Mouse (Mus musculus) embryonic fibroblast, embryonic 13.5 days (primary cell): ENCODE results near the gene Atf6b. TPM values are rescaled to one million over a fixed set of nuclear protein-coding genes. Genes with fewer than 3 reads are reported as not detected.

ENCODE experiments used
- H3K27ac ChIP-seq: 2 replicates; pipeline ENCODE4 v1.5.1; 2012; ENCODE audit warnings: low read length, control low read depth, inconsistent platforms; ENCODE audit not compliant: insufficient read depth
- H3K4me1 ChIP-seq: 2 replicates; pipeline ENCODE4 v1.6.1; 2011; ENCODE audit warnings: low read length; ENCODE audit not compliant: control insufficient read depth, insufficient read depth
- H3K4me3 ChIP-seq: 2 replicates; pipeline ENCODE4 v1.5.1; 2011; ENCODE audit warnings: mild to moderate bottlenecking, control low read depth, low read length; ENCODE audit not compliant: insufficient read depth
- CTCF ChIP-seq: IDR thresholded peaks from 2 replicates; pipeline ENCODE4 v1.5.1; 2011; ENCODE audit warnings: mild to moderate bottlenecking, control low read depth, low read length, moderate library complexity, borderline replicate concordance; ENCODE audit not compliant: insufficient read depth
- POLR2A ChIP-seq: IDR thresholded peaks from 2 replicates; pipeline ENCODE4 v1.6.1; 2011; ENCODE audit warnings: low read depth, mild to moderate bottlenecking, control low read depth, low read length, moderate library complexity
- polyA plus RNA-seq: library from polyadenylated mRNA; stranded (reverse); fragments of >200 nt; gene quantifications from 2 replicates; pipeline ENCODE4 v1.2.4, GENCODE M21; 2011; ENCODE audit warnings: low read depth; ENCODE audit not compliant: missing spikeins, insufficient read length

Atf6b gene
- polyA plus RNA-seq, 1 experiment = 83.8 TPM

DNA sequence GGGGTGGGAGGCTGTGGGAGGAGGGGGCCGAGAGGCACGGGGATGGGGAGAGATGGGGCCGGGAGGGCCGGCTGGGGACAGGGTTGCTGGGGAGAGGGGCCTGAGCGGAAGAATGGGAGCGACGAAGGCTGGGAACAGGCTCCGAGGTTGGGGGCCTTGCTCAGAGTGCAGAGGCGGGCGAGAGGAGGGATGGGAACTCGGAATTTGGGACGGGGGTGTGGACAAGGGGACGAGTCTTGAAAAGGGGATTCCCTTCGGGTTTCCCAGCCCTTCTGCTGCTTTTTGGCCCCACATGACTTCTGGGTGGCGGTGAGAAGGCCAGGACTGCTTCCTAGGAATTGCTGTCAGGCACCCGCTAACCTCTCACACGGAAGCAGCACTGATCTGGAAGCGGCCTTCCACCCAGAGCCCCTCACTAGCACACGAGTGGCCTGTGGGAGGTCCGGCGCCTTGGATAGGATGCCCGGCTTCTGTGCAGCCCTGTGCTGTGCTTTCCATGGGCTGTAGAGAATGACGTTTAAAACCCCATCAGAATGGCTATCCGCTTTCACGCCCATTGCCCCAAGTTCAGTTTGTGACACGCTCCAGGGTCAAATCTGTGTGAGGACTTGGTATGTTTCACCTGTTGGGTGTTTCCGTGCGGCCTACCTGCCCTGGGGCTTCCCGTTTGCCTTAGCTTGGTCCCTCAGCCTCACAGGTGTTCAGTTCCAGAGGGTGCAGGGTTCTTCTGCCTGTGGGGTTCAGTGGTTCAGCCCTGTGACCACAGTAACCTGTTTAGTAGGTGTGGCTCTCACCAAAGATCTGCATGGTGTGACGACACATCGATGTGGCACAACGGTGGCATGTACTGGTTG is 40.5 kb upstream of the Atf6b start:
- Histone ChIP-seq H3K4me3 (peak overlapping the region; percentile 84), H3K27ac (no peak overlapping the region), H3K4me1 (peaks cover 4% of the 10 kb centered on the region; the same call in 1 of the 2 replicates)
- peak; percentile 31 for TF ChIP-seq POLR2A
- TF ChIP-seq CTCF = no peak

- H3K4me3 ChIP-seq = no peak overlapping the region
- TF ChIP-seq CTCF (no peak), POLR2A (no peak)
These were observed 38.9 kb upstream of the Atf6b start for GRCm38 (mm10) chr17:34607997-34608396.

DNA sequence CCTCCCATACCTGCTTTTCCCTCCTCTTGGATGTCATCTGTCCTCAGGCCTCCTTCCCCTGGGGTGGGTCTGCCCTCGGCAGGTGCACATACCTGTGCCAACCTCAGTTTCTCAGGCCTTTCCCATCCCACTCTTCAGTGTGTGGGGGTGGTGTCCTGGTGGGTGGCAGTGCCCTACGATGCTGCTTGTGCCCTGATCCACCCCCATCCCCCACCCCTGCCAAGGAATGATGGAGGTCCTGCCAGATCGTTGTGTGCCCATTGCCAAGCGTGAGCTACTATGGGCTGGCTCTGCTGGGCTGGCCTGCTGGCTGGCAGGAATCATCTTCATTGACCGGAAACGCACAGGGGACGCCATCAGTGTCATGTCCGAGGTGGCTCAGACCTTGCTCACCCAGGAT is 35.9 kb upstream of the Atf6b start:
- TF ChIP-seq CTCF (no peak), POLR2A (no peak)
- H3K4me1 ChIP-seq = peaks cover 4% of the 10 kb centered on the region; the same call in 1 of the 2 replicates
- no peak overlapping the region for H3K4me3 ChIP-seq
- H3K27ac ChIP-seq = no peak overlapping the region

More at GRCm38 (mm10) chr17:34607997-34608396, 38.9 kb upstream of the Atf6b start:
- peaks cover 4% of the 10 kb centered on the region; the same call in 1 of the 2 replicates for H3K4me1 ChIP-seq
- no peak overlapping the region for H3K27ac ChIP-seq

GRCm38 (mm10) chr17:34613054-34613645 is 33.8 kb upstream of the Atf6b start:
- no peak overlapping the region for H3K4me3 ChIP-seq
- H3K4me1 ChIP-seq = no peaks in the 10 kb centered on the region
- TF ChIP-seq CTCF = no peak
- TF ChIP-seq POLR2A = no peak
- no peak overlapping the region for H3K27ac ChIP-seq

- Histone ChIP-seq H3K4me3 (no peak overlapping the region), H3K27ac (no peak overlapping the region), H3K4me1 (no peaks in the 10 kb centered on the region)
- TF ChIP-seq POLR2A = no peak
- TF ChIP-seq CTCF = no peak
These were observed 33.1 kb upstream of the Atf6b start for GRCm38 (mm10) chr17:34613830-34614229.

- H3K27ac ChIP-seq = no peak within 1 kb of the TSS
- TF ChIP-seq POLR2A (no peak), CTCF (no peak)
- no peak within 1 kb of the TSS for H3K4me3 ChIP-seq
- no peaks in the 10 kb centered on the region for H3K4me1 ChIP-seq
These were observed 31.1 kb upstream of the Atf6b start, which contains the start of gene Egfl8 for GRCm38 (mm10) chr17:34615871-34616270. TSS of gene Egfl8 (minus strand) at chr17:34615971.

DNA sequence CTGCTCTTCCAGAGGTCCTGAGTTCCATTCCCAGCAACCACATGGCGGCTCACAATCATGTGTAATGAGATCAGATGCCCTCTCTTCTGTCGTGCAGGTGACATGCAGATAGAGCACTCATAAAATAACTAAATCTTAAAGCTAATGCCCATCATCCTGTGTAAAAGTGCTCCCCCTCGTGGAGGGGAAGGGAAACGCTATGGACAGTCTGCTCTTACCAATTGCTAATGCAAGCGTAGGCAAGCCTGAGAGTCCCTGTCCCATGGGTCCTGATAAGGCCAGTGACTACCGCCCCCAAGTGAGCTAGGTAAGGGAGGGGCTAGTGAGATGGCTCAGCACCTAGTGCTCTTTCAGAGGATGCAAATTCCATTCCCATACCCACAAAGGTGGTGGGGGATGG is 27.9 kb upstream of the Atf6b start:
- no peak for TF ChIP-seq POLR2A
- TF ChIP-seq CTCF = peak; percentile 57; the same call in 1 of the 2 replicates
- Histone ChIP-seq H3K4me1 (no peaks in the 10 kb centered on the region), H3K4me3 (no peak overlapping the region), H3K27ac (no peak overlapping the region)

DNA sequence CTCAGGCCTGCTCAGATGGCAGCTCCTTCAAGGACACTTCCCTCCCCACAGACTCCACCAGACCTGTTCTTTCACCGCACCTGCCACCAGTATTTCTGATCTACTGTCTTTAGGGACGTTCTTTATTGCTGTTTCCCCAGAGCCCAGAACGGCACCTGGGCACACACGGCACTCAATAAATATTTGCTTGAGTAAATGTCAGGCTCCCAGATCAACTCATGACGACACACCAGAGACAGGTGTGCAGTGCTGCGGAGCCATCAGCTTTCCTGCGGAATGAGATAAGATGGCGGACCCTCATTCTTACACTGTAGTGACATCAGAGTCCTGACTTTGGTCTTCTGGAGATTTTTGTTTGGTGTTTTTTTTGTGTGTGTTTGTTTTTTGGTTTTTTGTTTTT is 25.9 kb upstream of the Atf6b start:
- H3K27ac ChIP-seq = no peak overlapping the region
- H3K4me3 ChIP-seq = no peak overlapping the region
- 0 out of 2 replicates have a peak, but pooled peaks cover under 1% of the 10 kb centered on the region for H3K4me1 ChIP-seq
- TF ChIP-seq CTCF (no peak), POLR2A (no peak)

DNA sequence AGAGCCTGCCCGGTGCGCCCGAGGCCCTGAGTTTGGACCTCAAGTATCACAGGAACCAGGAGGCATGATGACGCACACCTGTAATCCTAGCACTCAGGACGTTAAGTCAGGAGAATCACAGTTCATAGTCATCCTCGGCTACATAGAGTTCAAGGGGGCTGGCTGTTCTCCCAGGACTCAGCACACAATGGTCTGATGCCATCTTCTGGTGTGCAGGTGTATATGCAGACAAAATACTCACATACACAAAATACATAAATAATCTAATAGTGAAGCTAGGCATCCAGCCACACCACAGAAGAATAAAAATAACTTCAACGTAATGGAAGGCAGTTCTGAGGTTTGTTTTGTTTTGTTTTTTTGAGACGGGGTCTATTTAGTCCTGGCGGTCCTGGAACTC is 23.8 kb upstream of the Atf6b start:
- no peak overlapping the region for H3K4me3 ChIP-seq
- peaks cover 4% of the 10 kb centered on the region; the same call in 1 of the 2 replicates for H3K4me1 ChIP-seq
- no peak overlapping the region for H3K27ac ChIP-seq
- TF ChIP-seq CTCF (no peak), POLR2A (no peak)

DNA sequence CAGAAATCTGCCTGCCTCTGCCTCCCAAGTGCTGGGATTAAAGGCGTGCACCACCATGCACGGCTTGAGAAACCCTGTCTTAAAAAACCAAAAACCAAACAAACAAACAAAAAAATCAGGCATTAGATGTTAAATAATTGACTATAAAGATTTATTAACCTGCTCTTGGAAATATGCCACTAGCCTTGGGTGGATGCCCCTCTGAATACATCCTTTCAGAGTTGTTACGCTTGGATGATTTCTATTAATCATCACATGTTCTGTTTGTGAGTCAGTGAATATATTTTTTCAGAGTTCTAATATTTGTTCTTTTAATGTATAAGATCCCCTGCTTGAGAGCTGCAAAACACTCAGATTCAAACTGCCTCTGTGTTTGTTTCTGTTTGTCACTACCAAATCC is 22.0 kb upstream of the Atf6b start:
- Histone ChIP-seq H3K4me3 (no peak overlapping the region), H3K27ac (no peak overlapping the region), H3K4me1 (peaks cover 9% of the 10 kb centered on the region; the same call in 1 of the 2 replicates)
- TF ChIP-seq POLR2A (no peak), CTCF (no peak)
